Mouse (Mus musculus) fibroblast of lung, adult 2 months (primary cell): ENCODE measurements around the gene Zcchc17.
A peak's percentile ranks its signal among the peaks of the same experiment; 100 is the strongest.

Experiments used
- DNase-seq: peaks from one replicate; pipeline ENCODE4 v3.0.0-alpha.2; 2011; ENCODE audit warnings: low read depth

Gene Zcchc17

DNA sequence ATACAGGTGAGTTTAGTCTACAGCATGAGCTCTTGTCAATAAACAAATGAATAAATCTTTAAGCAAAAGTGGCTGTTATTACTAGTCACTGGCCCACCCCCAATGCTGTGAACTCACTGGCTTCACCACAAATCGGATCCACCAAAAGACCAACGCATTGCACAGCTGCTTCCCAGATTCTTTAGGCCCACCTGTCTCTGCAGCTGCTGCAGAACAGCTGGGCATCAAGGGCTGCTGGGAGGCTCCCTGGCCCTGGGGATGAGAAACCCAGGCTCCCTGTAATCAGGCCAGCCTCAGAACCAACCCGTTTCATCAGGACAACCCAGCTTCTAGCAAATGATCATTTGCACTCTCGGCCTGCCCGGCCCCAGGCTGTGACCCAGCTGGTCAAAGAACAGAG, 76.9 kb downstream of the Zcchc17 start:
- no peak for DNase-seq

DNA sequence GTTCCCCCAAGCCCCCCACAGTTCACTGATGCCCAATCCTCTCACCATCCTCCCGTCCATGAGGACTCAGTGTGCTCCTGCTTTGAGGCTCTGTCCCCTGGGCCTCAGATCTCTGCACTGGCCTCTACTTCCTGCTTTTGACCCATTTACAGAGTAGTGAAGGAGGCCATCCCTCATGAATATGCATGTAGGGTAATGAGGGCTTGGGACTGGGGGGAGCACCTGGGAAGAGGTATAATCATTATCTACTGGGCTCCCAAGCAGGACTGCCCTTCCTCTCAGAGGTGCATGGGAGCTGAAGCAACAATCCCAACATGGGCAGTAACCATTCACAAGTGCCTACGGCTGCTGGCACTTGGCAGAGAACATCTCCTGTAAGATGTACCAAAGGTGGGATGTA, 80.6 kb downstream of the Zcchc17 start, which contains the start of gene Serinc2:
Gene Serinc2, minus strand, starts transcription at position 101 of the 400 bp plus-strand sequence.
- no peak for DNase-seq

DNA sequence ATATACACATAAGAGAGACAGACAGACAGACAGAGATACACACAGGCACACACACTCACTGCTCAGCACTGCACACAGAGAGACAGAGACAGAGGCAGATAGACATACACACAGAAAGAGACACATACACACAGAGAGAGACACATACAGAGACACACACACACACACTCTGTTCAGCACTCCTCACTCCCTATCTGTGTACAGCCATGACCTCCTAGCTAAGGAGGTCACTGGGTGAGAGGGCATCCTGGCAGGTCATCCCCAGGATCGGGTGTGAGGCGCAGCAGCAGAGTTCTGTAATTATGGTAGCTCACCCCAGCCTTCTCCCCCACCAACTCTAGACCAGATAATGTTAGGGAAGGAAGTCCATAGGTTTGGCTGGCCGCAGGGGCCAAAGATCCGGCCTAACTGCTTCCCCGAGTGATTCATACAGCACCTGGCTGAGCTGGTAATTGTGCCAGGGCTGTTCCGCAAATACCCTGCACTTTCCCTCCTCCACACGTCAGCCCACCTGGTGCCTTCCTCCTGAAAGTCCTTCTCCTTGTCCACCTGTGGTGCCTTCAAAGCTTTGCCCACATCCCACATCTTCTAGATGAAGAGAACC, 83.1 kb downstream of the Zcchc17 start:
- DNase-seq = no peak

DNA sequence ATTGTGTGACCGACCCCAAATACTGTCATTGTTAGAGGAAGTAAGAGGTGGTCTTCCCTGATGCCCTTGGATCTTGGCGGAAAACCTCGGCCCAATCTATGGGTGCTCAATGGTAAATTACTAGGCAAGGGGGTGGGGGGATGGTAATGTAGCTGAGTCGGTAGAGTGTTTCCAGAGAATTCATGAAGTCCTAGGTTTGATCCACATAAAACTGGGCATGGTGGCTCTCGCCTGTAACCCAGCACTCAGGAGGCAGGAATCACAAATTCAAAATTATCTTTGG, 84.0 kb downstream of the Zcchc17 start:
- DNase-seq = no peak

DNA sequence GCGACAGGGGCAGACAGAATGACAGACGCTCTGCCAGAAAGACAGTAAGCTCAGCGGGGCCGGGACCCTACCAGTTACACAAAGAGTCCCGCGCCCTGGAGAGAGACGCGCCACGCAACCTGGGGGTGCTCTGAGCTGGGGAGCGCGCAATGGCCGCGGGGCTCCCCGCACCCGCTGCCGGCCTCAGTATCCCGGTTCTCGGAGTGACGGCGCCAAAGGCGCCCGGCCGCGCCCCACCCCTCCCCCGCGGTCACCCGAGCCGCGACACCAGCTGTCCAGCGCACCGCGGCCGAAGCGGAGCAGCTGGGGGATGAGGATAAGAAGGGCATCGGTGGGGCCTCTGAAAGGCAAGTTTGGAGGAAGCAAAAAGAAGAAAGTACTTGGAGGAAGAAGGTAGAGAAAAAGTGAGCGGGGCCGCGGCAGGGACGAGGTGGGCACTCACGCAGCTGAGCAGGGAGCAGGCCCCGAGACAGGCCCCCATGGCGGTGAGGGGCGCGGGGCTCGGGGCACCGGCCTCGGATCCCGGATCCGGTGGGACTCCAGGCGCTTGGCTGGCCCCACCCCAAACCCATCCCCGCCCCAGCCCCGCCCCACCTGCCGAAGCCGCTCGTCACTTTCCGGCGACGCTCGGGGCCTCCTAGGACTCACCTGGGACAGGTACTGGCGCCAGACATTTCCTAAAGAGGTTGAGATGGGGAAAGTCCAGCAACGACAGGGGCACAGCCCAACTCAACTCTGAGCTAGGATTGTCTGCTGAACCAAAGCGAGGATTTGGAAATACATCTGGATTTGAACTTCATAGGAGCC, 84.5 kb downstream of the Zcchc17 start:
- no peak for DNase-seq

DNA sequence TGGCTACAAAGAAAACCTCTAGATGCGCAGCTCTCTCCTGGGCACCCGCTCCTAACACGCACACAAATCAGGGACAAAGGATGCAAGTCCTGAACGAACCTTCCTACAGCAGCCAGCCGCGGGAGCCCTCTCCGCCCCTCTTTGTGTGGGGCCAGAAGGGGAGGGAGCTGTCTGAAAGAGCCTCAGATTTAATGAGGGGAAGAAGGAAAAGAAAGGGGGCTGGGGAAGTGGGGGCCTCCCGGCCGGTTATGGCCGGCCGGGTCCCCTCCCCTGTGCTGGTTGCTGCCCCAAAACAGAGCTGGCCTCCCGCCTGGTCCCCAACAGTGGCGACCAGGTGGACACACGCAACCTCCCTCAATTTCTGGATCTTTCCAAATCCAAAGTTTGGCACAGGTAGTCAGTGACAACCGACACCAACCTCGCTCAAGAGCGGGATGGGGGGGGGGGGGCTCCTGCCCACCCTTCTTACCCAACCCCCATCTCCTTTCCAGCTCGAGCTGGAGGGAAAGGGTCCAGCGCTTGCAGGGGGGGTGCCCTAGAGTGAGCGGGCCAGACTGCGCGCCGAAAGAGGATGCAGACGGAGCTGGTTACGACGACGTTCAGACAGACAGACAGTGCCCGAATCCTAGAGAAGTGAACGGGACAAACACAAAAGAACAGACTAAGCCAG, 85.3 kb downstream of the Zcchc17 start:
- DNase-seq = no peak

DNA sequence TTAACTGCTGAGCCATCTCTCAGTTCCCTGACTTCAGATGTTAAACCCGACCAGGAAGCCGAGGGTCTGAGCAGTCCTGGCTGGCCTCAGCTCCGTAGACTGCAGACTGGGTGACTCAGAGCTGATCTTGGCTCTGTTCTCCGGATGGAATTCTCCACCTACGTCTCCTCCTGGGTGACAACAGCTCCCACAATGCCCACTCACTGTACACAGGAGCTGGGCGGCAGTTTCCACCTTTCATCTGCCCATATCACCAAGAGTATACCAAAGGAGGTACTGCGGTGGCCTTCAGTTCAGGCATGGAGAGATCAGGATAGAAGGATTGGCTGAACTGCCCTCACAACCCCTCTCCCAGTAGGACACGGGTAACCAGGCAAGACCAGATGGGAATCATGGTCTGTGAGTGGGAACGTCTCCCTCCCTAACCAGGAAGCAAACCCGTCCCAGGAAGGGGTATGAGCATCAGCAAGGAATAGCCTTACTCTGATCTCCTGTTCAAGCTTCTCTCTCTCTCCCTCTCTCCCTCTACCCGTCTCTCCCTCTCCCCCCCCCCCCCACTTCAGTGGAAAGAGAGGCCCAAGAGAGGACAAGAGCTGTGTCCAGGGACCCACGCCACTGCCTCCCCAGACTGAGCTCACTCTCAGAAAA, 85.9 kb downstream of the Zcchc17 start:
- DNase-seq = peak; percentile 80

DNA sequence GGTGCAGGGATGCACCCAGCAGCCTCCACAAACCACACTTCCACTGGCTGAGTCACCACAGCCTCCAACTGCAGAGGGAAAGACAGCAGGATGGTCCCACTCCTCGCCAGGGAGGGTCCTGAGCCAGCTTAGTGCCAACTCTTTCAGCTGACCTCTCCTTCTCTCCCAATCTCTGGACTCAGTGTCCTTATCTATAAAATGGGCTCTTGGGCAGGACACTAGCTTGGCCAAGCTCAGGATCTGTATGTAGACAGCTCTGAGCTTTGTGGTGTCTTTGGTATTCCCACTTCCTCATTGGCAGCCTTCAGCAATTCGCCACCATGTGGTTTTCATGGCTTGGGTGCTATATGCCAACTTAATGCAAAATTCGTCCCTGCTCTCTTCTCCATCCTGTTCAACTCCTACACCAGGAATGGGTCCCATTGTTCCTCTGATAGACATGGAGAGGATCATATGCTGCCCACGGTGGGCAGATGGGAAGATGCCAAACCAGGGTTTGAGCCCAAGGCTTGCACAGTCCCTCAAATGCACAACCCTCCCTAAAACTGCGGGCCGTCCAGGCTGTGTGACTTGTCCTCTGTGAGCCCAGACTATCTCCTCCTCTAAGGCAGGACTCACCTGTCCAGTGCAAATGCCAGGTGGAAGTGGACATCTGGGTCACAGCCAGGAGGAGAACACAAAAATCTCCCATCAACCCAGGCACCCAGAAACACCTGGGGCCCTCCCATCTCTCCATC, 89.0 kb downstream of the Zcchc17 start:
- DNase-seq = no peak

DNA sequence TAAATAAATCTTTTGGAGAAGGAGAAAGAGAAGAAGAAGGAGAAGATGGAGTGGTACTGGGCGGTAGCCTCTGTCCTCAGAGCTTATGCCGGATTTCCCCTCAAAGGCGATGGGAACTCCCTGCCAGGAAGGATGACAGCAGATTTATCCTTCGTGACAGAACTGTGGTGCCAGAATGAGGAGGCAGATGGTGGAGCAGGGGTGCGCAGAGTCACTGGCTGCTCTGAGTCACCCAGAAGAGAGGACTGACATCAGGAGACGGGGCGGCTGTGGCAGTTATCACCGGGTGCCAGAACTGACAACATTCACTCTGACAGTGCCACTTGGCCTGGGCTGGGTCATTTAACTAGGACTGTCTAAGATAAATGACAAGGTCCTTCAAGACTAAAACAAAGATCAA, 89.7 kb downstream of the Zcchc17 start:
- no peak for DNase-seq

DNA sequence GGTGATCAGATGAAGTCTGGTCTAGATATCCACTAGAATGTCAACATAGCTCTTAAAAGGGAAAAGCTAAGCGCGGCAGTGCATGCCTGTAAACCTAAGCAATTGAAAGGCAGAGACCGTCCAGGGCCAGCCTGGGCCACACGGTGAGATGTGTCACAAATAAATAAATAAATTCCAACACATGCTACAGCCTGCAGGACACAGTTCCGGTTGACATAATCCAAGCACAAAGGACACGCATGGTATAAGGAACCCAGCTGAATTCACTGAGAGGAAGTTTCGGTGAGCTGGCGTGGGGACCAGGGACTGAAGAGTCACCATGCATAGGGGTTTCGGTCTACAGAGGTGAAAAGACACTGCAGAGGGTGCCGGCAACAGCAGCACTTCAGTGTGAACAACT, 91.0 kb downstream of the Zcchc17 start:
- DNase-seq = no peak

DNA sequence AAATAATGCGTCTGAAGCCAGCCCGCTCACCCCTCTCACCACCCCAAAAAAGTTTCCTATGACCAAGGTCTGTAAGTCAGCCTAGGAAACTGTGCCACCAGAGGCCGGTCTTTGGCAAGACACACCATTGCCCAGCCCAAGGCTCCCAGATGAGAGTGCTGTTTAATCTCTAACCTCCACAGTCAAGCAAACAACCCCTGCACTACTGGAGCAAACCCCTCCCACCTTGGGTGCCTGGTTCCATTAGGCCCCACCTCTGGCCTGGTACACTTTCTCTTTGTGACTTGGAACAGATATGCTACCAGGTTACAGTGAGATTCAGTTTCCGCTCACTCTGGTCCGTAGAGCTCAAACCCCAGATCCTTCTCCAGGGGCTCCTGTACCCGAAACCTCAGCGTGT, 92.7 kb downstream of the Zcchc17 start:
- DNase-seq = no peak

DNA sequence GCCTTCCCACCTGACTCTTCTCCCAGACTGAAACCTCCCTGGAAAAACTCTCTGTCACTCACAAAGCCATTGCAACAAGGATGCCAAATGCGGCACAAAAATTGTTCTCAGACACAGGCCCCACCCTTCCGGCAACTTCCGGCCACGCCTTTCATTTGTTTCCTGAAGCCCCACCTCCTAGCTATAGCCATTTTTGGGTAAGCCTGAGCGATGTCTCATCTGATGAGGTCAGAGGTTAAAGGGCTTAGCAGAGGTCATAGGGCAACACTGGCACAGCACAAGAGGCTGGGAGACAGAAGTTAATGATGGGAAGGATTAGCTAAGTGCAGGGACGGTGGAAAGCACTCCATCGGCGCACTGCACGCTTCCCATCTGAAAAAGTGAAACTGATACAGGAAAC, 93.1 kb downstream of the Zcchc17 start:
- DNase-seq = no peak
